Mouse (Mus musculus) liver, embryonic 13.5 days (tissue): Measurements from ENCODE around the gene Gm17651. TPM values are rescaled to one million over a fixed set of nuclear protein-coding genes. Genes with fewer than 3 reads are reported as not detected.

Experiments
- ATAC-seq: fragments of 200-750 bp; cut with Nextera tagmentation; 2 replicates; pipeline ENCODE4 v1.8.0; 2017; ENCODE audit warnings: low read depth, mild to moderate bottlenecking, moderate number of reproducible peaks, moderate library complexity
- DNase-seq: peaks from one replicate; pipeline ENCODE4 v3.0.0; 2022
- H3K27ac ChIP-seq: fragments of 300-500 bp; sonication (generic); 2 replicates; pipeline ENCODE4 v1.5.1; 2015; ENCODE audit warnings: moderate library complexity, mild to moderate bottlenecking, inconsistent platforms
- H3K27me3 ChIP-seq: fragments of 300-500 bp; sonication (generic); 2 replicates; pipeline ENCODE4 v1.6.1; 2015; ENCODE audit warnings: mild to moderate bottlenecking, inconsistent platforms
- H3K36me3 ChIP-seq: fragments of 300-500 bp; sonication (generic); 2 replicates; pipeline ENCODE4 v1.6.1; 2015; ENCODE audit warnings: mild to moderate bottlenecking, inconsistent platforms
- H3K4me1 ChIP-seq: fragments of 300-500 bp; sonication (generic); replicated peaks from 2 replicates; pipeline ENCODE4 v1.6.1; 2015; ENCODE audit warnings: inconsistent platforms
- H3K4me2 ChIP-seq: fragments of 300-500 bp; sonication (generic); 2 replicates; pipeline ENCODE4 v1.6.1; 2015; ENCODE audit warnings: inconsistent platforms, mild to moderate bottlenecking, moderate library complexity
- H3K4me3 ChIP-seq: fragments of 300-500 bp; sonication (generic); replicated peaks from 2 replicates; pipeline ENCODE4 v1.5.1; 2015; ENCODE audit warnings: mild to moderate bottlenecking, inconsistent platforms
- H3K9ac ChIP-seq: fragments of 300-500 bp; sonication (generic); 2 replicates; pipeline ENCODE4 v1.6.1; 2015; ENCODE audit warnings: mild to moderate bottlenecking, inconsistent platforms
- H3K9me3 ChIP-seq: fragments of 300-500 bp; sonication (generic); replicated peaks from 2 replicates; pipeline ENCODE4 v1.6.1; 2016; ENCODE audit warnings: inconsistent platforms
- WGBS: fragments of 180-500 bp; shearing (Covaris S2); methylation state at CpG from one replicate; pipeline ENCODE4 v1.1.7; 2015; ENCODE audit not compliant: insufficient replicate concordance; 5-methylcytosine and 5-hydroxymethylcytosine counted together
- microRNA-seq: library from miRNA; unstranded; fragments of <30 nt; microRNA quantifications from one replicate; pipeline ENCODE4, GENCODE M21; 2016
- polyA plus RNA-seq: library from polyadenylated mRNA; unstranded; fragments of >200 nt; fragmentation: Nextera tagmentation; extraction: Ambion mirVana; gene quantifications from 2 replicates; pipeline ENCODE4 v1.2.1, GENCODE M21; 2015

The Gm17651 gene
- polyA plus RNA-seq, 1 experiment from 2014 or later = not detected

GRCm38 (mm10) chr3:97624611-97625010 is 49.9 kb downstream of the Gm17651 start:
- ATAC-seq (no peak), DNase-seq (no peak)
- Histone ChIP-seq H3K4me2 (no peak overlapping the region), H3K27ac (no peak overlapping the region), H3K4me3 (no peak overlapping the region), H3K27me3 (no peaks in the 10 kb centered on the region), H3K9me3 (no peaks in the 10 kb centered on the region), H3K9ac (no peak overlapping the region), H3K36me3 (no peaks in the 10 kb centered on the region), H3K4me1 (peaks cover 20% of the 10 kb centered on the region)
- whole genome bisulfite sequencing = 28% methylated on average over 2 of the region's 2 CpGs

Small RNAs within 50 kb of the gene (microRNA-seq; reads per million reads assigned to microRNA genes)
- gene Mir7225 = not detected

Other genes with a start within 250 kb of the Gm17651 start
- 16.2 and 18.0 TPM in 2 replicates for gene Chd1l, start 64.5 kb downstream of the Gm17651 start, polyA plus RNA-seq
- 7.5 and 9.6 TPM in 2 replicates for gene Fmo5, start 45.9 kb downstream of the Gm17651 start, polyA plus RNA-seq
- gene Prkab2, start 16.5 kb downstream of the Gm17651 start, polyA plus RNA-seq = 1.5 and 2.0 TPM in 2 replicates
- gene Pde4dip, start 214.0 kb upstream of the Gm17651 start, polyA plus RNA-seq = 5.8 and 7.5 TPM in 2 replicates
- 60.8 and 67.3 TPM in 2 replicates for gene Sec22b, start 226.5 kb upstream of the Gm17651 start, polyA plus RNA-seq